Mouse (Mus musculus) lung, postnatal 0 days (tissue): Measurements from ENCODE around the gene Ism2.

Source experiments
- CTCF ChIP-seq: IDR thresholded peaks from 2 replicates; pipeline ENCODE4 v1.5.1; 2016; ENCODE audit warnings: antibody characterized with exemption, mild to moderate bottlenecking
- EP300 ChIP-seq: IDR thresholded peaks from 2 replicates; pipeline ENCODE4 v1.6.1; 2016; ENCODE audit warnings: antibody characterized with exemption, mild to moderate bottlenecking, control low read depth

DNA sequence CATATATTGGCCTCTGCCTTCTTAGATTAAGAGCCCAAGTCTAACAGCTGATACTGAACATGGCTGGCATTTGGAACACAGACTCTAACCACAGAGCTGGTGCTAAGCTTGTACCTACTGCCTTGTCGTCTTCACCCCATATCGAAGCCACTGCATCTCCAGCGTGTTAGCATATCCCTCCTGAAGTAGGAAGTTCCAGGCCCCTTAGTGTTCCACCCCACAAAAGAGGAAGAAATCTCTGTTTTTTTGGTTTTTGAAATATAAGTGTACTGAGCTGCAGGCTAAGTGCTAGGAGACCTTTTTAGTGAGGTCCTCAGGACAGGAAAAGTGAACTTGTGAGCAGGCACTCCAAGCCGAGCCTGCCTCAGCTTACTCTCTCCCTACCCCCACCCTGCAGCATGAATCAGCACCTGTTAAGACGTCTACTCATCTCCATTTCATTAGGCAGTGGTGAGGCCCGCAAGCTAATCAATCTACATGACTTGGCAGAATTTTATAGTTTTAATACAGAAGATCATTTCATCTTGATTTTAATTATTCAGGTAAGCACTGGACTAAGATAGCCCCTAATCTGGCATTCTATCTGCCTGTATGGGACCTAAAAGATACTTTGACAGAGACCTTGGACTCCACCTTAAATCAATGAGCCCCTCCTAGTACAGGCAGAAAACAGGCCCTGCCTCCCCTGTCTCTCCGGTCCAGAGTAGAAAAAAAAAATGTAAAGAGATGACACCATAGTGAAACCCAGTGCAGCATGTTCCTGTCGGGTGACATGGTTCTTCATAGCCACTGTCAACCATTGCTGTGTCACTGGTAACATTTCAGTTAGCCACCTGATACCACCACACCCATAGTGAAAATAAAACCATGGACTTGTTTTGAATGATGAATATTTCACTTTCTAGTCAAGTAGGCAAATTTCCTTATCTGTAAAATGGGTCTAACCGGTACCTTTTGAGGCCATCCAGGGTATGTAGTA is 24.4 kb downstream of the Ism2 start:
- no peak for TF ChIP-seq CTCF
- no peak for TF ChIP-seq EP300
